Comparison of ENCODE assay signal across 1 mouse cellular context in the genomic region with DNA sequence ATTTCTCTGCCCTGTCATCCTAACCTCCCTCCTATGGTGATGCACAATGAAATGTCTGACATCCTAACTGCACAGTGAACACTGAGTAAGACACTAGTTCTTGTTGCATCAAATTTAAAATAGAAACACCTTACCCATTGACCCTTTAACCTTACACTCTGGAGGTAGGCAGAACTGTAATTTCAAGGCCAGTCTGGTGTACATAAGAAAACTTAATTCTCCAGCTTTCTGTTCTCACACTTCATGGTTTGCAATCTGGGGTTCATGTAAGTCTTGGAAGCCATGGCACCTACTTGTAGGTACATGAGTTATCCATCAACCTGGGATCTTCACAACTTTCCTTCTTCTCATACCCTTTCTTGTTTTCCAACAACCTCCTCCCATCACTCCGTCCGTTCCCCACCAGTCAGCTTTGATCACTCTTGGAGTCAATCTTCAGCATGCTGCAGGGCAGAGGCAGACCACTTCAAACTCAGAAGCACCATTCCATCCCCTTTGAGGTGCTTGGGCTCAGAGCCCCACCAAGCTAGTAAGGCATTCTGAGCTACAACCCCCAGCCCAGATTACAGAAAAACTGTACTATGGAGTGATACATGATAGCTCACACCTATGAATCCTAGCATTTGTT.
TF ChIP-seq lines count a peak whose summit lies in the region.

No protein-coding gene starts in this region.

TF ChIP-seq in MEL, 35 proteins besides CTCF, POLR2A, EP300 and RAD21:
- TF ChIP-seq ZC3H11A (IDR thresholded peaks at IDR 0.05; ENCODE audit: low read depth, low read length) = no peak
- TF ChIP-seq JUND (IDR thresholded peaks at IDR 0.05; ENCODE audit: low read depth, low read length) = no peak
- TF ChIP-seq ETS1 (IDR thresholded peaks at IDR 0.05; ENCODE audit: low read depth, low read length) = no peak
- 0 out of 2 replicates have a peak, but pooled peaks have one; percentile 4 for TF ChIP-seq POLR2AphosphoS2 (IDR thresholded peaks at IDR 0.05; ENCODE audit: low read length)
- no peak for TF ChIP-seq TBP (IDR thresholded peaks at IDR 0.05; ENCODE audit: low read depth, low read length)
- no peak for TF ChIP-seq GABPA (IDR thresholded peaks at IDR 0.05; ENCODE audit: low read depth, low read length)
